Mouse (Mus musculus) testis, postnatal 14 days (tissue): ENCODE data around the gene Has3.
A peak's percentile ranks its signal among the peaks of the same experiment; 100 is the strongest.
"Not testable (repeated sequence)": the region's sequence is repeated elsewhere in the genome, so short reads cannot be mapped to it uniquely, and the experiment has no call there.

Experiments
- DNase-seq: peaks from one replicate; pipeline ENCODE4 v3.0.0; 2021; ENCODE audit warnings: low spot score

Has3 gene

GRCm38 (mm10) chr8:106870051-106870450 is at the start of gene Has3:
Has3 (plus strand) TSS chr8:106870242.
- no peak for DNase-seq

DNA sequence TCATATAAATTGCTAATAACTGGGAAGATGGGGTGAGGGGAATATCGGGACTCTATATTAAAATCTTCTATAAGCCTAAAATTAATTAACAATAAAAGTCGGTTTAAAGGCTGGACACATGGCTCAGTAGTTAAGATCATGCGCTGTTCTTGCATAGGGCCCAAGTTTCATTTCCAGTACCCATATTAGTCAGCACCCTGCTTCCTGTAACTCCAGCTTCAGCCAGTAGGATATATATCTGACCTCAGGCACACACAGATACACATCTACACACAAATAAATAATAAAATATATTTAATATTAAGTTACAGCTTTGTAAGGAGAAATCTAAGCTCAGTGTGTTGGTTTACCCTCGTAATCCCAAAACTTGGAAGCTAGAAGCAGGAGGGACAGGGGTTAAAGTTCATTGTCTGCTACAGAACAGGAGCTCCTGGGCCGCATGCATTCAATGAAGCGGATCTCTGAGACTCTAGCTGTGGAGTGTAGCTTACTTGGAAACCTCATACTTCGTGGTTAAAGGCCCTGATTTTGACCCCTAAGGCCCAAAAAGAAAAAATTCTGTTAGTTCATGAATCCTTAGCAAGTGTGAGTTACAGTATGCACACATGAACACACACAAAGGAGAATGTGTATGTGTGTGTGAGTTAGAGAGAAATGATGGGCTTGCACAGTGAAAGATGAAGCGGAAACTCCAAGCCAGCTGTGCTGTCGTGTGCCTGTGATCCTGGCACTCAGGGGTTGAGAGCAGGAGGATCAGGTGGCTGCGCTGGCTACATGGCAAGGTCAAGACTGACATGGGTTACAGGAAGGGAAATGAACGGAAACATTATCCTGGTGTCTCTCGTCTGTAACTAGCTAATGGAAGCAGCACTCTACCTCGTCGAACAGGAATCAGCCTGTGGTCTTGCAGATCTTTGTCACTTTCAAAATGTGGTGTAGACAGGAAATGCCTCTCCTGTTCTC is 49.2 kb upstream of the Has3 start:
- no peak for DNase-seq

DNA sequence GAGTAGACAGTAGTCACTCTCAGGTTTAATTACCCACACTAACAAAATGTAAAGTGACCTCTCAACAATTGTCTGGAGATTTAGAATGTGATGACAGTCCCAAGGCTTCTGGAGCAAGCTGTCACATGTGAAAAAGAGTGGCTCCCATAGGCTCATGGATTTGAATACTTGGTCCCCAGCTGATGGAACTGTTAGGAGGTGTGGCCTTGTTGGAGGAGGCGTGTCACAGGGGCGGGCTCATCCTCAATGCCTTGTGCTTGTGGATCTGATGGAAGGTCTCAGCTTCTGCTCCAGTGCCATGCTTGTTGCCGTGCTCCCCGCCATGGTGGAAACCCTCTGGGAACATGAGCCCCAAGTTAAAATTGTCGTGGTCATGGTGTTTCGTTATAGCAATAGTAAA is 41.1 kb upstream of the Has3 start:
- no peak for DNase-seq

GRCm38 (mm10) chr8:106829526-106830045 is 40.5 kb upstream of the Has3 start:
- DNase-seq: no peak

DNA sequence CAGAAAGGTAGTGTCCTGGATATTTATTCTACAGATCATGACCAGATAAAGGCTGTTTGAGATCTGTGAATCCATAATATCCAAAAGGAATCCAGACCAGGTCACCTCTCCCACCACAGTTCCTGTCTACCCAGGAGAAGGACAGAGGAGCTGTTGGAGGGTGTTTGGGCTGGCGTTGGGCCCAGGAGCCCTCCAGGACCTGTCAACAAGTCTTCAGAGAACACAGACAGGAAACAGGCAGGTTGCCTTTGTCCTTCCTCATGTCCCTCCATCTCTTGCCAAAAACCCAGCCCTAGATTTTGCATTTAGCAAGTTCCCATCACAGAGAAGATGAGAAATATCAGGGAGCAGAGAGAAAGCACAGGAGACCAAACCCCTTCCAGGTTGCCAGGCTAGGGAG is 35.1 kb upstream of the Has3 start:
- no peak for DNase-seq

- DNase-seq: no peak
Measured at GRCm38 (mm10) chr8:106836525-106836924, 33.5 kb upstream of the Has3 start.

- no peak for DNase-seq
Measured at GRCm38 (mm10) chr8:106838803-106839202, 31.2 kb upstream of the Has3 start.

DNA sequence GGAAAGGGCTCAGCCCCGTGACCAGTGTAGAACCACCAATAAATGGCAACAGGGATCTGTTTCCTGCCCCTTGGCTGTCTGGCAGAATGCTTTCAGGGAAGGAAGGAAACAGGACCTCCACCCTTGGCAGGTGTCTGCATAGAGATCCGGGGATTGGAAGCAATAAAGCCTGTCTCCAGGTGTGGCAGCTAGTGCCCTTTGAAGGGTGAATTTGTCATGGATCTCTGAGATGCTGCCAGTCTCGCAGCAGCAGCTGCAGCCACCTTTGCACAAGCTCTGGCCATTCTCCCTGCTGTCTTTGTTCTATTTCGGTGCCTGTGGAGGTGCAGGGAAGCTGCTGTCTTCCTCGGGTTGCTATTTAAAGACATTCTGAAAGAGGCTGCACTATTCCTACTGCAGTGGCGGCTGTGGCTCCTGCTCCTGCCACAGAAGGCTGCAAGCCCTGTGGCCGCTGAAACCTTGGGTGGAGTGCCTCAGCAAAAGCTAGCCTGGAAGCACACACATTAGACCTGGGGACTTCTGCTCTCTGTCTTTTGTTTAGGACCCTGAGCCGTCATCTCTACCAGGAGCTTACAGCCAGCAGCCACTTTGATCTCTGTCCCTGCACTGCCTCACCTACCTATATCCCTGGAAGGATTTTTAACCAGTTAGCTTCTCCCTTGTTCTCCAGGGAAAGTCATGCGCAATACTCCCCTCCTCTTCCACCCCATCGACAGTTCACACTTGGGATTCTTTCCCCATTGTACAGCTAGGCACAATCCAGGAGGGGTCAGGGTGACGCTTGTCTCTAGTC is 30.6 kb upstream of the Has3 start:
- DNase-seq: no peak

DNA sequence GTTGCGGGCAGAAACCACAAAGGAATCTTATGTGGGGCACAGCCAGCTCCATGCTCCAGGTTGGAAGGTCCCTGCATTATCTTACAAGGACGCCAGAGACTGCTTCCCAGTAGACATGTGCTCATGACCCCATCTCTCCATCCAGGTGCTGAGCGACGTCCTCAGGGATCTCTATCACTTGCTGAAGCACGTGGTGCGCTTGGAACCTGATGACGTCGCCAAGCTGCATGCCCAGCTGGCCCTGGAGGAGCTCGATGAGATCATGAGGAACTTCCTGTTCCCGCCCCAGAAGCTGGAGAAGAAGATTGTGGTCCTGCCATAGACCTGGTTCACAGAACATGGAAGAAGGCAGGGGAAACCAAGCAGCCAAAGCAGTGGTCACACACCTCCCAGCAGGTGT is 20.0 kb upstream of the Has3 start:
- DNase-seq: no peak

GRCm38 (mm10) chr8:106854534-106855241 is 15.4 kb upstream of the Has3 start:
- DNase-seq: no peak

DNA sequence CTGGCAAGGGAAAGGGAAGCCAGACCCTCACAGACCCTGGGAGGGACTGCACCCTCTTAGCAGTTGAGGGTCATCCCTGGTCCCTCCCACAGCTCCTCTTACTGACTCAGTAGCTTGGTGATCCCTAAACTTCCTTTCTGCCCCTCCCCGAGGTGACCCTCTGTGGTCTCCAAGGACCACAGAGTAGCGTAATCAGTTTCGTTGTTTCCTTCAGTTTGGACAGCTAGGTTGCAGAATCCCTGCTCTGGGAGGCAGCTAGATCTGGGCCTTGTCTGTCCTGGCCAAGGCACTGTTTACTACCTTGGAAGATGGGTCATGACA is 14.8 kb upstream of the Has3 start:
- no peak for DNase-seq

GRCm38 (mm10) chr8:106862845-106863244 is 7.2 kb upstream of the Has3 start:
- no peak for DNase-seq

DNA sequence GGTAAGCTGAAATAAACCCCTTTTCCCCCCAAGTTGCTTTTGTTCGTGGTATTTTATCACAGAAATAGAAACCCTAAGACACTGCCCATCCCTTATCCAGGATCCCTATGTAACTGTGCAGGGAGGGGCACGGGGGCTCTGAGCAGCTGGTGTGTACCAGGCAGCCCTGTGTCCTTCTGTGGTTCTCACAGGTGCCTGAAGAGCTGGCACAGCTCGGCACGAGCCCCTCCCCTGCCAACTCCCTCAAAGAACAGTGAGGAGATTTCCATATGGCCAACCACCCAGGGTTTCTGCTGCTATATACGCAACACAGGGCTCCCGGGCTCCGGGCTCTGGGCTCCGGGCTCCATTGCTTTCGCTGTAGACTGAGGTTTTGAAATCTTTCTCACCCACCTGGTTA is 4.7 kb upstream of the Has3 start:
- no peak for DNase-seq

DNA sequence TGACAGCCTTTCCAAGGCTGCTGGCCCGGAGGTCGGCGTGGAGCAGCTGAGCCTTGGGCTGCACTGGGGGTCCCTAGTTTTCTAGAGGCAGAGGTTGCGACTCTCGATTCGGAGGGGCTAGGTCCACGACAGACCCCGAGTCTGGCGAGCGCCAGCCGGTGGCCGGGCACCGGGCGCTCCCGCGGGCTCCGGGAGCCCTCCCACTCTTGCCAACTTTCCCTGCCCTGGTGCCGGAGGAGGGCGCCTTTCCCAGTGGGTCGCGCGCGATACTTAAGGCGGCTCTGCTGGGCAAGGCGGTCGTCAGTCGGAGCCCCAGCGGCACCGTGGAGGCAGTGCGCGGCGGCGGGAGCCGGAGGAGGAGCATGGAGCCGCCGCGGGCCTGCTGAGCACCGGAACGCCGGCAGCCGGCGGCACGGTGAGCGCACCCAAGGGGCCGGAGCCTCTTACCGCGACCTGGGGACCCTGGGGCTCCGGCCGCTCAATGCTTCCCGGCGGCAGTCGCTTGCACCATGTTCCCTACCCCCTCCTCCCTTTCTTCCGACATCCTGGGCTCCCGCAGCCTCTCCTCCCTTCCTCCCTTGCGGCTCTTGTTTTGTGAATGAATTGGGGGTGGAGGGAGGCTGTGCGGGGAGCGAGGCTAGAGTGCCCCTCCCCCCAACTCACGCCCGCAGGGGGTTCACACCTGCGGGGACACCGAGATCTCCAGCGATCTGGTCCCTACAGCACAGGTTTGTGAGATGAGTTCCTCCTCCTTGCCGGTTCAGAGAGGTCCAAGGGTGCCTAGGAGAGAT is 690 bp downstream of the Has3 start:
- DNase-seq: peak; percentile 41

GRCm38 (mm10) chr8:106871328-106871926 is 1.4 kb downstream of the Has3 start:
- no peak for DNase-seq

DNA sequence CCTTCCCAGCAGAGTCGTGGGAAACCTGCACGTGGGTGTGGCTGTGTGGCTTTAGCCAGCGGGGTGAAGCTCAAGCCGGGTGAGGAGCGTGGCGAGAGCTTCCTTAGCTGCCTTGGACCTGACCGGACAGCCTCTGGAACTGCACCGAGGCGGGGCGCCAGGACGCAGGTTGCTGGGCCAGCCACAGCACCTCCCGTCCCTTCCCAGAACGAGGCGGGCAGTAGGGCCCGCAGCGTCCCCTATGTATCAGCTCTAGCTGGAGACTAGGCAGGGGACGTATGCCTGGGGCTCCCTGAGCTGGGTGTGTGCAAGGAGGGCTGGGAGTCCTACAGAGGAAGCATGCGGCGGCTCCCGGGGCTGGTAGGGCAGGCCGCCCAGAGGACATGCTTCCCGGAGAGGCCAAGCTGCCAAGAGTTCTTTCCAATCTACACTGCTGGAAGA is 1.9 kb downstream of the Has3 start:
- peak; percentile 44 for DNase-seq

GRCm38 (mm10) chr8:106872454-106873034 is 2.5 kb downstream of the Has3 start:
- DNase-seq: no peak

DNA sequence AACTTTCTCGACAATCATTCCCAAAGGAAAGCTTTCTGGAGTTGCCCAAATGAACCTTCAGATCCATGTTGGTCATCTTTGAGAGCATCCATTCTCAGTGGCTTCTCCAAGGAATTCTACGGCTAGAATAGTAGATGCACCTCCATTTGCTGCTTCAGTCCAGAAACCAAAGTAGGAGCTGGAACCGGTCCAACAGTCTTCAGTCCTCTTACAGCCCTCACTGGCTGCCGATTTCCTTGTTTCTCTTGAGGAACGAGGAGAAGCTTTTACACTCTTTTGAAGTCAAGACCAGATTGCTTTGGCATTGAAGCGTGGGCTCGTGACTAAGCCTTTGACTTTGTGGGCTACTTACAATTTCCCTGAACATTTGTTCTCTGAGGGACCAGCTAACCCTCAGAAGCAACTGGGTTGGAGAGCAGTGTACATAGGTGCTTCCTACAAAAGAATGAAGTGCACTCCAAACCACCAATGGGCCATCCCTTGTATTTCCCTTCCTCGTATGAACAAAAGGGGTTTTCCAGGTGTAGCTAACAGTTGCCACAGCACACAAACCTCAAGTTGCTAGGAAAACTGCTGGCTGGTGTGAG is 10.2 kb downstream of the Has3 start:
- DNase-seq: no peak

- not testable (repeated sequence) for DNase-seq
Measured at GRCm38 (mm10) chr8:106884094-106884493, 14.1 kb downstream of the Has3 start.

GRCm38 (mm10) chr8:106884826-106885400 is 14.9 kb downstream of the Has3 start:
- DNase-seq: not testable (repeated sequence)
